In the genomic region with DNA sequence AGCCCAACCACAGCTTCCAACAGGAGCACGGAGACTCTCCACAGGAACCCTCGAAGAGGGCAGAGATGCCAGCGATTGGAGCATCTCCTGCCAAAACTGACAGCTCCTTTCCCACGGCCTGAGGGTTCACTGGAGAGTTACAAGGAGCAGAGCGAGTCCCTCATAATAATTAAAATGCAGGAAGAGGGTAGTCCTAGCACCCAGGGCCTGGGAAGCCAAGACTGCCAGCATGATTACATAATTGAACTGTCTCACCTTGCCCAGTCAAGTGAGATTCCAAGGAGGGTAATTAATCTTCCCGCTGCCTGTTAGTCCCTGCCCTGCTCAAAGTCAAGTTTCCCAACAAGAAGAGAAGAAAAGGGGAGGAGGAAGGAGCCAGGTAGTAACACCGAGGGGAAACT, we compare ENCODE assay signal across 11 mouse cellular contexts.
DNase-seq lines count a peak whose midpoint lies in the region; ATAC-seq and TF ChIP-seq lines count a peak whose summit lies in the region.
"Had no signal": no experiment of that assay in that cellular context is flagged by ENCODE, and none has a peak within 500 bp of the region (broad histone marks: within the 10 kb centered on the region; RNA-seq: fewer than 3 reads in every experiment).

No protein-coding gene starts in this region.

- no peak overlapping the region for H3K9ac ChIP-seq in midbrain, embryonic 15.5 days

- H3K27me3 ChIP-seq in kidney, adult 2 months (replicated peaks; ENCODE audit: control insufficient read depth, insufficient read depth, low read length) = no peaks in the 10 kb centered on the region
- H3K27me3 ChIP-seq in midbrain, embryonic 15.5 days (replicated peaks) = no peaks in the 10 kb centered on the region
- H3K27me3 ChIP-seq: CH12.LX had no signal

- no peak for TF ChIP-seq POLR2A in kidney, adult 2 months (IDR thresholded peaks at IDR 0.05; ENCODE audit: low read depth, low read length)

- WGBS in kidney, adult 2 months = 35% methylated on average over 7 of the region's 7 CpGs
- WGBS in midbrain, embryonic 15.5 days = 19% methylated on average over 7 of the region's 7 CpGs

- no peaks in the 10 kb centered on the region for H3K36me3 ChIP-seq in kidney, adult 2 months (ENCODE audit: control insufficient read depth, insufficient read depth, low read length)
- H3K36me3 ChIP-seq in midbrain, embryonic 15.5 days (replicated peaks) = no peaks in the 10 kb centered on the region

- intact Hi-C loops in gastrocnemius, postnatal 36 days (cut with DNase I) = loop anchor here (5.0 to 10.0 kb wide), 3 partner anchors 218 to 1810 kb away; no protein-coding TSS in a partner anchor

- no peak overlapping the region for H3K4me2 ChIP-seq in midbrain, embryonic 15.5 days

- peak overlapping the region; percentile 49; the same call in 1 of the 2 replicates for H3K27ac ChIP-seq in layer of hippocampus, adult 2 months
- peak overlapping the region; percentile 61 for H3K27ac ChIP-seq in kidney, adult 2 months (ENCODE audit: insufficient read depth, low read depth, low read length)
- peak overlapping the region; percentile 14; the same call in 1 of the 2 replicates for H3K27ac ChIP-seq in midbrain, embryonic 15.5 days

- ATAC-seq in midbrain, embryonic 15.5 days (replicated peaks) = no peak
- no peak for ATAC-seq in erythroblast, adult 5-6 weeks (replicated peaks; ENCODE audit: low FRiP score, poor library complexity, severe bottlenecking)
- ATAC-seq in frontal cortex, adult (ENCODE audit: low TSS enrichment) = no peak

- peaks cover 4% of the 10 kb centered on the region; the same call in 1 of the 2 replicates for H3K4me1 ChIP-seq in kidney, adult 2 months (ENCODE audit: control insufficient read depth, insufficient read depth, low read length)
- H3K4me1 ChIP-seq in midbrain, embryonic 15.5 days = peaks cover 21% of the 10 kb centered on the region

- TF ChIP-seq CTCF in layer of hippocampus, adult 2 months (conservative IDR thresholded peaks at IDR 0.05) = no peak
- no peak for TF ChIP-seq CTCF in kidney, adult 2 months (conservative IDR thresholded peaks at IDR 0.05; ENCODE audit: insufficient read depth, insufficient read length, low read depth, low read length)

- no peaks in the 10 kb centered on the region for H3K9me3 ChIP-seq in midbrain, embryonic 15.5 days

- H3K4me3 ChIP-seq in layer of hippocampus, adult 2 months = no peak overlapping the region
- no peak overlapping the region for H3K4me3 ChIP-seq in kidney, adult 2 months (ENCODE audit: insufficient read depth, low read depth, low read length)
- no peak overlapping the region for H3K4me3 ChIP-seq in midbrain, embryonic 15.5 days
- H3K4me3 ChIP-seq: left cerebral cortex, adult 2 months had no signal

- DNase-seq in layer of hippocampus, adult 2 months (ENCODE audit: low spot score in 2 of 2) = no peak
- DNase-seq in layer of hippocampus, adult 11-12 months (ENCODE audit: low spot score) = no peak
- peak; percentile 13 for DNase-seq in embryo, embryonic 10 days (ENCODE audit: low spot score)
- peak; percentile 88 for DNase-seq in kidney, adult 2 months
- no peak for DNase-seq in gastrocnemius, postnatal 36 days
- DNase-seq: retina, postnatal 1 day had no signal

Comparison
In these comparisons a context has a peak if more than half of its experiments do, and no peak if none do; other contexts are left out.
1. DNase-seq: peak in embryo, embryonic 10 days (single experiment) and kidney, adult 2 months (single experiment); none in layer of hippocampus, adult 2 months (0 of 2), layer of hippocampus, adult 11-12 months (single experiment) and gastrocnemius, postnatal 36 days (0 of 2).
2. Peak in every context shown above with its lines, with median percentiles within 50 percentile points of each other: H3K27ac ChIP-seq.